ENCODE assay signal across 8 mouse cellular contexts in genomic region chr1:119456671-119457527, GRCm38 (mm10). TPM values are rescaled to one million over a fixed set of nuclear protein-coding genes. Genes with fewer than 3 reads are reported as not detected.
DNase-seq lines count a peak whose midpoint lies in the region; ATAC-seq and TF ChIP-seq lines count a peak whose summit lies in the region.

No protein-coding gene starts in this region.

- no peak for DNase-seq in lung, postnatal 14 days
- no peak for DNase-seq in adrenal gland, adult 2 months
- no peak for DNase-seq in ovary, postnatal 36 days (ENCODE audit: low spot score)
- no peak for DNase-seq in spleen, postnatal 10 days (ENCODE audit: low spot score in 2 of 2)

- no peaks in the 10 kb centered on the region for H3K27me3 ChIP-seq in lung, embryonic 16.5 days (ENCODE audit: control insufficient read depth, insufficient read depth, low read depth, low read length)
- 0 out of 2 replicates have a peak, but pooled peaks cover 8% of the 10 kb centered on the region for H3K27me3 ChIP-seq in embryonic facial prominence, embryonic 13.5 days
- H3K27me3 ChIP-seq in kidney, embryonic 16.5 days (ENCODE audit: insufficient read depth, low read length), result peaks cover 4% of the 10 kb centered on the region; the same call in 1 of the 2 replicates
- H3K27me3 ChIP-seq in small intestine, adult 2 months (ENCODE audit: control insufficient read depth, insufficient read depth, low read length), result no peaks in the 10 kb centered on the region

- H3K27ac ChIP-seq in lung, embryonic 16.5 days (ENCODE audit: low read length), result no peak overlapping the region
- no peak overlapping the region for H3K27ac ChIP-seq in embryonic facial prominence, embryonic 13.5 days
- H3K27ac ChIP-seq in kidney, embryonic 16.5 days (ENCODE audit: low read length), result no peak overlapping the region
- 0 out of 2 replicates have a peak overlapping the region, but pooled peaks have one; percentile 5 for H3K27ac ChIP-seq in small intestine, adult 2 months (ENCODE audit: insufficient read depth, low read depth, low read length)

- WGBS in lung, embryonic 16.5 days, result 34% methylated on average over 19 of the region's 19 CpGs
- 23% methylated on average over 19 of the region's 19 CpGs for WGBS in embryonic facial prominence, embryonic 13.5 days
- 4% methylated on average over 19 of the region's 19 CpGs for WGBS in kidney, embryonic 16.5 days
- 13% methylated on average over 19 of the region's 19 CpGs for WGBS in small intestine, adult 2 months

- TF ChIP-seq POLR2A in small intestine, adult 2 months (IDR thresholded peaks at IDR 0.05; ENCODE audit: low read depth, low read length), result no peak

- H3K36me3 ChIP-seq in lung, embryonic 16.5 days (ENCODE audit: control insufficient read depth, insufficient read depth, low read length), result no peaks in the 10 kb centered on the region
- H3K36me3 ChIP-seq in embryonic facial prominence, embryonic 13.5 days, result no peaks in the 10 kb centered on the region
- H3K36me3 ChIP-seq in kidney, embryonic 16.5 days (ENCODE audit: insufficient read depth, low read length), result no peaks in the 10 kb centered on the region
- H3K36me3 ChIP-seq in small intestine, adult 2 months (ENCODE audit: control insufficient read depth, insufficient read depth, low read length), result no peaks in the 10 kb centered on the region

- peak overlapping the region; percentile 27 for H3K4me2 ChIP-seq in lung, embryonic 16.5 days (ENCODE audit: low read depth, low read length)
- peak overlapping the region; percentile 45 for H3K4me2 ChIP-seq in embryonic facial prominence, embryonic 13.5 days
- H3K4me2 ChIP-seq in kidney, embryonic 16.5 days (replicated peaks; ENCODE audit: low read depth, low read length), result peak overlapping the region; percentile 51

- peak; percentile 35; the same call in 1 of the 2 replicates for ATAC-seq in lung, embryonic 16.5 days (ENCODE audit: low read depth)
- ATAC-seq in embryonic facial prominence, embryonic 13.5 days (ENCODE audit: insufficient number of reproducible peaks, insufficient read depth, low FRiP score, low TSS enrichment, low read depth), result no peak
- peak; percentile 55 for ATAC-seq in kidney, embryonic 16.5 days (ENCODE audit: low FRiP score, low TSS enrichment)

- no peak overlapping the region for H3K4me3 ChIP-seq in lung, embryonic 16.5 days (ENCODE audit: low read length)
- peak overlapping the region; percentile 18; the same call in 1 of the 2 replicates for H3K4me3 ChIP-seq in embryonic facial prominence, embryonic 13.5 days
- peak overlapping the region; percentile 33 for H3K4me3 ChIP-seq in kidney, embryonic 16.5 days (ENCODE audit: low read length)
- peak overlapping the region; percentile 30 for H3K4me3 ChIP-seq in small intestine, adult 2 months (ENCODE audit: low read depth, low read length)

- H3K4me1 ChIP-seq in lung, embryonic 16.5 days (replicated peaks; ENCODE audit: control insufficient read depth, insufficient read depth, low read length), result peaks cover 9% of the 10 kb centered on the region; the same call in 1 of the 2 replicates
- peaks cover 24% of the 10 kb centered on the region for H3K4me1 ChIP-seq in embryonic facial prominence, embryonic 13.5 days
- H3K4me1 ChIP-seq in kidney, embryonic 16.5 days (ENCODE audit: insufficient read depth, low read length), result peaks cover 15% of the 10 kb centered on the region
- H3K4me1 ChIP-seq in small intestine, adult 2 months (ENCODE audit: control insufficient read depth, insufficient read depth, insufficient read length, low read length), result peaks cover 4% of the 10 kb centered on the region; the same call in 1 of the 2 replicates

- H3K9me3 ChIP-seq in lung, embryonic 16.5 days (ENCODE audit: control insufficient read depth, low read length), result no peaks in the 10 kb centered on the region
- no peaks in the 10 kb centered on the region for H3K9me3 ChIP-seq in embryonic facial prominence, embryonic 13.5 days
- no peaks in the 10 kb centered on the region for H3K9me3 ChIP-seq in kidney, embryonic 16.5 days (ENCODE audit: low read length)

- no peak for TF ChIP-seq CTCF in small intestine, adult 2 months (IDR thresholded peaks at IDR 0.05; ENCODE audit: extremely low read depth, insufficient read length, insufficient replicate concordance, low read depth, low read length)

- H3K9ac ChIP-seq in lung, embryonic 16.5 days (ENCODE audit: low read length), result no peak overlapping the region
- H3K9ac ChIP-seq in embryonic facial prominence, embryonic 13.5 days, result no peak overlapping the region
- H3K9ac ChIP-seq in kidney, embryonic 16.5 days (replicated peaks; ENCODE audit: low read length), result 0 out of 2 replicates have a peak overlapping the region, but pooled peaks have one; percentile 46

RNA-seq across cellular contexts. Expression of gene Inhbb, which starts 34.9 kb away (rescaled TPM):
- 0.36 and 0.53 TPM in 2 replicates for polyA plus RNA-seq in lung, embryonic 16.5 days (2015; fragmentation: Nextera tagmentation; extraction: Ambion mirVana)
- 0.42 and 0.89 TPM in 2 replicates for polyA plus RNA-seq in embryonic facial prominence, embryonic 13.5 days (2015; fragmentation: Nextera tagmentation; extraction: Ambion mirVana)
- polyA plus RNA-seq in kidney, embryonic 16.5 days (2015; fragmentation: Nextera tagmentation; extraction: Ambion mirVana), result 0.32 and 0.36 TPM in 2 replicates
- polyA plus RNA-seq in small intestine, adult 2 months (2012; rRNA removed), result 1.3 and 1.6 TPM in 2 replicates
- total RNA-seq in adrenal gland, adult 2 months (2021), result 1 to 10 TPM; 1.9 to 3.1 TPM
- 6.2 and 6.5 TPM in 2 replicates for polyA plus RNA-seq in adrenal gland, adult 2 months (2012; rRNA removed)

RNA-seq across cellular contexts. Expression of gene Ralb, which starts 47.7 kb away (rescaled TPM):
- polyA plus RNA-seq in lung, embryonic 16.5 days (2015; fragmentation: Nextera tagmentation; extraction: Ambion mirVana), result 252 TPM in 2 replicates
- polyA plus RNA-seq in embryonic facial prominence, embryonic 13.5 days (2015; fragmentation: Nextera tagmentation; extraction: Ambion mirVana), result 115 and 117 TPM in 2 replicates
- polyA plus RNA-seq in kidney, embryonic 16.5 days (2015; fragmentation: Nextera tagmentation; extraction: Ambion mirVana), result 167 and 174 TPM in 2 replicates
- polyA plus RNA-seq in small intestine, adult 2 months (2012; rRNA removed), result 20.3 and 42.4 TPM in 2 replicates
- 10 to 100 TPM; 60.0 to 60.4 TPM for total RNA-seq in adrenal gland, adult 2 months (2021)
- polyA plus RNA-seq in adrenal gland, adult 2 months (2012; rRNA removed), result 40.7 and 46.7 TPM in 2 replicates
